Mouse (Mus musculus) lung, embryonic 15.5 days (tissue): ENCODE data around the gene Psenen. TPM values are rescaled to one million over a fixed set of nuclear protein-coding genes. Genes with fewer than 3 reads are reported as not detected.

Experiments used
- ATAC-seq: fragments of 200-750 bp; cut with Nextera tagmentation; 2 replicates; pipeline ENCODE4 v1.8.0; 2017; ENCODE audit warnings: moderate number of reproducible peaks, borderline replicate concordance; ENCODE audit not compliant: low FRiP score, low TSS enrichment; ENCODE audit errors: extremely low read depth
- H3K27ac ChIP-seq: fragments of 300-500 bp; sonication (generic); 2 replicates; pipeline ENCODE4 v1.5.1; 2015; ENCODE audit warnings: moderate library complexity, mild to moderate bottlenecking, inconsistent platforms
- H3K27me3 ChIP-seq: fragments of 300-500 bp; sonication (generic); 2 replicates; pipeline ENCODE4 v1.6.1; 2015; ENCODE audit warnings: inconsistent platforms
- H3K36me3 ChIP-seq: fragments of 300-500 bp; sonication (generic); 2 replicates; pipeline ENCODE4 v1.6.1; 2015; ENCODE audit warnings: inconsistent platforms
- H3K4me1 ChIP-seq: fragments of 300-500 bp; sonication (generic); 2 replicates; pipeline ENCODE4 v1.6.1; 2015; ENCODE audit warnings: inconsistent platforms
- H3K4me2 ChIP-seq: fragments of 300-500 bp; sonication (generic); 2 replicates; pipeline ENCODE4 v1.6.1; 2015; ENCODE audit warnings: inconsistent platforms, mild to moderate bottlenecking, moderate library complexity
- H3K4me3 ChIP-seq: fragments of 300-500 bp; sonication (generic); 2 replicates; pipeline ENCODE4 v1.5.1; 2015; ENCODE audit warnings: mild to moderate bottlenecking, inconsistent platforms
- H3K9ac ChIP-seq: fragments of 300-500 bp; sonication (generic); 2 replicates; pipeline ENCODE4 v1.6.1; 2015; ENCODE audit warnings: inconsistent platforms
- H3K9me3 ChIP-seq: fragments of 300-500 bp; sonication (generic); 2 replicates; pipeline ENCODE4 v1.6.1; 2016; ENCODE audit warnings: inconsistent platforms
- WGBS: fragments of 180-500 bp; shearing (Covaris S2); methylation state at CpG from one replicate; pipeline ENCODE4 v1.1.7; 2015; 5-methylcytosine and 5-hydroxymethylcytosine counted together
- polyA plus RNA-seq: library from polyadenylated mRNA; unstranded; fragments of >200 nt; fragmentation: Nextera tagmentation; extraction: Ambion mirVana; gene quantifications from 2 replicates; pipeline ENCODE4 v1.2.1, GENCODE M21; 2015

Psenen gene
- polyA plus RNA-seq, 1 experiment from 2014 or later = 119 TPM

GRCm38 (mm10) chr7:30586455-30587020, 23.1 kb upstream of the Psenen start:
- WGBS = 91% methylated on average over 28 of the region's 28 CpGs
- no peak for ATAC-seq
- H3K27ac ChIP-seq = no peak overlapping the region
- no peak overlapping the region for H3K9ac ChIP-seq
- no peaks in the 10 kb centered on the region for H3K9me3 ChIP-seq
- peaks cover 53% of the 10 kb centered on the region for H3K36me3 ChIP-seq
- no peaks in the 10 kb centered on the region for H3K27me3 ChIP-seq
- H3K4me3 ChIP-seq = peak overlapping the region; percentile 99
- H3K4me2 ChIP-seq = peak overlapping the region; percentile 80; the same call in 1 of the 2 replicates
- peaks cover 18% of the 10 kb centered on the region for H3K4me1 ChIP-seq

GRCm38 (mm10) chr7:30585170-30585569, 21.7 kb upstream of the Psenen start:
- no peak for ATAC-seq
- Histone ChIP-seq H3K4me1 (peaks cover 18% of the 10 kb centered on the region), H3K27me3 (no peaks in the 10 kb centered on the region), H3K36me3 (peaks cover 66% of the 10 kb centered on the region), H3K27ac (no peak overlapping the region), H3K4me3 (no peak overlapping the region), H3K9me3 (no peaks in the 10 kb centered on the region), H3K4me2 (no peak overlapping the region), H3K9ac (no peak overlapping the region)
- WGBS = 95% methylated on average over 7 of the region's 7 CpGs

- no peak overlapping the region for H3K4me3 ChIP-seq
- H3K9me3 ChIP-seq = no peaks in the 10 kb centered on the region
- H3K27ac ChIP-seq = no peak overlapping the region
- peaks cover 74% of the 10 kb centered on the region for H3K36me3 ChIP-seq
- 91% methylated on average over 10 of the region's 10 CpGs for WGBS
- H3K4me2 ChIP-seq = no peak overlapping the region
- H3K27me3 ChIP-seq = no peaks in the 10 kb centered on the region
- no peak for ATAC-seq
- peaks cover 12% of the 10 kb centered on the region for H3K4me1 ChIP-seq
- no peak overlapping the region for H3K9ac ChIP-seq
Observed at GRCm38 (mm10) chr7:30584339-30584738, 20.9 kb upstream of the Psenen start.

GRCm38 (mm10) chr7:30581547-30581946, 18.1 kb upstream of the Psenen start:
- Histone ChIP-seq H3K4me2 (no peak overlapping the region), H3K4me3 (no peak overlapping the region), H3K36me3 (peaks cover 99% of the 10 kb centered on the region), H3K9ac (no peak overlapping the region), H3K27ac (no peak overlapping the region), H3K9me3 (no peaks in the 10 kb centered on the region), H3K4me1 (peaks cover 1% of the 10 kb centered on the region; the same call in 1 of the 2 replicates), H3K27me3 (no peaks in the 10 kb centered on the region)
- ATAC-seq = no peak
- 93% methylated on average over 16 of the region's 16 CpGs for WGBS

- Histone ChIP-seq H3K4me2 (no peak overlapping the region), H3K27ac (no peak overlapping the region), H3K27me3 (no peaks in the 10 kb centered on the region), H3K9ac (no peak overlapping the region), H3K36me3 (peaks cover 99% of the 10 kb centered on the region), H3K4me3 (no peak overlapping the region), H3K9me3 (no peaks in the 10 kb centered on the region), H3K4me1 (no peaks in the 10 kb centered on the region)
- 93% methylated on average over 8 of the region's 8 CpGs for WGBS
- no peak for ATAC-seq
Observed at GRCm38 (mm10) chr7:30579950-30580349, 16.5 kb upstream of the Psenen start.

- no peak for ATAC-seq
- Histone ChIP-seq H3K27me3 (no peaks in the 10 kb centered on the region), H3K9me3 (no peaks in the 10 kb centered on the region), H3K4me3 (no peak overlapping the region), H3K9ac (no peak overlapping the region), H3K27ac (no peak overlapping the region), H3K4me1 (no peaks in the 10 kb centered on the region), H3K4me2 (no peak overlapping the region), H3K36me3 (peaks cover 98% of the 10 kb centered on the region)
- WGBS = 73% methylated on average over 2 of the region's 2 CpGs
Observed at GRCm38 (mm10) chr7:30572969-30573368, 9.5 kb upstream of the Psenen start.

GRCm38 (mm10) chr7:30572389-30572788, 9.0 kb upstream of the Psenen start:
- no peaks in the 10 kb centered on the region for H3K4me1 ChIP-seq
- 89% methylated on average over 5 of the region's 5 CpGs for WGBS
- peaks cover 95% of the 10 kb centered on the region for H3K36me3 ChIP-seq
- H3K27me3 ChIP-seq = no peaks in the 10 kb centered on the region
- H3K9ac ChIP-seq = no peak overlapping the region
- H3K27ac ChIP-seq = no peak overlapping the region
- H3K9me3 ChIP-seq = no peaks in the 10 kb centered on the region
- no peak for ATAC-seq
- H3K4me2 ChIP-seq = no peak overlapping the region
- no peak overlapping the region for H3K4me3 ChIP-seq

GRCm38 (mm10) chr7:30567555-30567954, 4.1 kb upstream of the Psenen start:
- peaks cover 69% of the 10 kb centered on the region for H3K36me3 ChIP-seq
- 85% methylated on average over 11 of the region's 11 CpGs for WGBS
- H3K27me3 ChIP-seq = no peaks in the 10 kb centered on the region
- no peaks in the 10 kb centered on the region for H3K9me3 ChIP-seq
- H3K9ac ChIP-seq = no peak overlapping the region
- no peak overlapping the region for H3K4me3 ChIP-seq
- H3K4me2 ChIP-seq = no peak overlapping the region
- H3K27ac ChIP-seq = no peak overlapping the region
- ATAC-seq = no peak
- peaks cover 9% of the 10 kb centered on the region for H3K4me1 ChIP-seq

- H3K9ac ChIP-seq = no peak overlapping the region
- H3K27ac ChIP-seq = no peak overlapping the region
- H3K4me3 ChIP-seq = no peak overlapping the region
- H3K4me1 ChIP-seq = peaks cover 14% of the 10 kb centered on the region
- H3K4me2 ChIP-seq = no peak overlapping the region
- WGBS = 77% methylated on average over 9 of the region's 9 CpGs
- H3K9me3 ChIP-seq = no peaks in the 10 kb centered on the region
- no peaks in the 10 kb centered on the region for H3K27me3 ChIP-seq
- peaks cover 56% of the 10 kb centered on the region for H3K36me3 ChIP-seq
- ATAC-seq = no peak
Observed at GRCm38 (mm10) chr7:30566033-30566432, 2.6 kb upstream of the Psenen start.

GRCm38 (mm10) chr7:30564970-30565571, 1.6 kb upstream of the Psenen start, which contains the start of gene Igflr1:
Gene Igflr1, plus strand, starts transcription at chr7:30565427.
- 93% methylated on average over 12 of the region's 12 CpGs for WGBS
- H3K27me3 ChIP-seq = no peaks in the 10 kb centered on the region
- no peak within 1 kb of the TSS for H3K27ac ChIP-seq
- H3K4me1 ChIP-seq = peaks cover 17% of the 10 kb centered on the region
- H3K9me3 ChIP-seq = no peaks in the 10 kb centered on the region
- H3K4me3 ChIP-seq = peak within 1 kb of the TSS; percentile 91
- no peak within 1 kb of the TSS for H3K9ac ChIP-seq
- ATAC-seq = no peak
- H3K36me3 ChIP-seq = peaks cover 46% of the 10 kb centered on the region
- H3K4me2 ChIP-seq = peak within 1 kb of the TSS; percentile 79

- H3K4me2 ChIP-seq = peak overlapping the region; percentile 79
- H3K9me3 ChIP-seq = no peaks in the 10 kb centered on the region
- H3K4me3 ChIP-seq = peak overlapping the region; percentile 91
- no peak for ATAC-seq
- 20% methylated on average over 6 of the region's 6 CpGs for WGBS
- H3K9ac ChIP-seq = peak overlapping the region; percentile 88
- peaks cover 22% of the 10 kb centered on the region for H3K4me1 ChIP-seq
- H3K27me3 ChIP-seq = no peaks in the 10 kb centered on the region
- H3K36me3 ChIP-seq = peaks cover 34% of the 10 kb centered on the region
- H3K27ac ChIP-seq = peak overlapping the region; percentile 98
Observed at GRCm38 (mm10) chr7:30563906-30564280, 466 bp upstream of the Psenen start.

GRCm38 (mm10) chr7:30562526-30563116, 806 bp downstream of the Psenen start:
- H3K4me1 ChIP-seq = peaks cover 33% of the 10 kb centered on the region

More at GRCm38 (mm10) chr7:30562526-30563116, 806 bp downstream of the Psenen start:
- no peak for ATAC-seq
- 1% methylated on average over 27 of the region's 27 CpGs for WGBS
- peaks cover 25% of the 10 kb centered on the region for H3K36me3 ChIP-seq
- H3K27me3 ChIP-seq = no peaks in the 10 kb centered on the region
- peak overlapping the region; percentile 79 for H3K27ac ChIP-seq
- peak overlapping the region; percentile 79 for H3K4me2 ChIP-seq
- H3K9me3 ChIP-seq = no peaks in the 10 kb centered on the region
- H3K9ac ChIP-seq = peak overlapping the region; percentile 68
- H3K4me3 ChIP-seq = peak overlapping the region; percentile 91
